Mouse (Mus musculus) liver, embryonic 16.5 days (tissue): ENCODE results near the gene Pbxip1. TPM values are rescaled to one million over a fixed set of nuclear protein-coding genes. Genes with fewer than 3 reads are reported as not detected.
A peak's percentile ranks its signal among the peaks of the same experiment; 100 is the strongest.

ENCODE experiments used
- ATAC-seq: fragments of 200-750 bp; cut with Nextera tagmentation; 2 replicates; pipeline ENCODE4 v1.8.0; 2017; ENCODE audit warnings: low read depth, mild to moderate bottlenecking, moderate number of reproducible peaks, moderate library complexity
- H3K27ac ChIP-seq: fragments of 300-500 bp; sonication (generic); 2 replicates; pipeline ENCODE4 v1.5.1; 2014; ENCODE audit warnings: mild to moderate bottlenecking, low read length
- H3K27me3 ChIP-seq: fragments of 300-500 bp; sonication (generic); 2 replicates; pipeline ENCODE4 v1.6.1; 2014; ENCODE audit warnings: low read depth, low read length, mixed read lengths; ENCODE audit not compliant: control insufficient read depth, insufficient read depth
- H3K36me3 ChIP-seq: fragments of 300-500 bp; sonication (generic); 2 replicates; pipeline ENCODE4 v1.6.1; 2014; ENCODE audit warnings: mild to moderate bottlenecking; ENCODE audit not compliant: control insufficient read depth, insufficient read depth
- H3K4me1 ChIP-seq: fragments of 300-500 bp; sonication (generic); 2 replicates; pipeline ENCODE4 v1.6.1; 2014; ENCODE audit warnings: low read depth, low read length, mixed read lengths; ENCODE audit not compliant: control insufficient read depth
- H3K4me2 ChIP-seq: fragments of 300-500 bp; sonication (generic); 2 replicates; pipeline ENCODE4 v1.6.1; 2014; ENCODE audit warnings: low read depth, low read length, mixed read lengths
- H3K4me3 ChIP-seq: fragments of 300-500 bp; sonication (generic); 2 replicates; pipeline ENCODE4 v1.5.1; 2014; ENCODE audit warnings: low read depth, mild to moderate bottlenecking, low read length
- H3K9ac ChIP-seq: fragments of 300-500 bp; sonication (generic); 2 replicates; pipeline ENCODE4 v1.6.1; 2014; ENCODE audit warnings: low read depth, low read length
- H3K9me3 ChIP-seq: fragments of 300-500 bp; sonication (generic); replicated peaks from 2 replicates; pipeline ENCODE4 v1.6.1; 2016; ENCODE audit warnings: low read length; ENCODE audit not compliant: control insufficient read depth
- whole genome bisulfite sequencing: fragments of 180-500 bp; shearing (Covaris S2); extraction: QIAGEN DNeasy Blood & Tissue Kit; methylation state at CpG from one replicate; pipeline ENCODE4 v1.1.7; 2014; ENCODE audit not compliant: insufficient replicate concordance; 5-methylcytosine and 5-hydroxymethylcytosine counted together
- polyA plus RNA-seq: library from polyadenylated mRNA; unstranded; fragments of >200 nt; fragmentation: Nextera tagmentation; extraction: Ambion mirVana; gene quantifications from 2 replicates; pipeline ENCODE4 v1.2.1, GENCODE M21; 2015

Gene Pbxip1
- polyA plus RNA-seq, 1 experiment from 2014 or later: 8.6 TPM

- no peaks in the 10 kb centered on the region for H3K9me3 ChIP-seq
- H3K4me3 ChIP-seq: peak overlapping the region; percentile 71
- 0% methylated on average over 21 of the region's 24 CpGs for WGBS
- peak overlapping the region; percentile 81 for H3K27ac ChIP-seq
- no peak for ATAC-seq
- H3K4me2 ChIP-seq: peak overlapping the region; percentile 99
- peaks cover 31% of the 10 kb centered on the region for H3K27me3 ChIP-seq
- H3K4me1 ChIP-seq: peaks cover 55% of the 10 kb centered on the region
- H3K9ac ChIP-seq: peak overlapping the region; percentile 68
- no peaks in the 10 kb centered on the region for H3K36me3 ChIP-seq
Observed at GRCm38 (mm10) chr3:89392871-89393311, 43.6 kb upstream of the Pbxip1 start.

GRCm38 (mm10) chr3:89393605-89394004 lies 42.9 kb upstream of the Pbxip1 start:
- Histone ChIP-seq H3K27ac (peak overlapping the region; percentile 89), H3K4me3 (peak overlapping the region; percentile 71), H3K4me2 (peak overlapping the region; percentile 99), H3K9me3 (no peaks in the 10 kb centered on the region), H3K27me3 (peaks cover 31% of the 10 kb centered on the region), H3K9ac (peak overlapping the region; percentile 73), H3K36me3 (no peaks in the 10 kb centered on the region), H3K4me1 (peaks cover 47% of the 10 kb centered on the region)
- ATAC-seq: peak; percentile 93
- under 1% methylated on average over 15 of the region's 15 CpGs for WGBS

- ATAC-seq: peak; percentile 40
- Histone ChIP-seq H3K27ac (peak within 1 kb of the TSS; percentile 89), H3K27me3 (peaks cover 31% of the 10 kb centered on the region), H3K4me3 (peak within 1 kb of the TSS; percentile 71), H3K4me2 (peak within 1 kb of the TSS; percentile 99), H3K9ac (peak within 1 kb of the TSS; percentile 73), H3K4me1 (peaks cover 45% of the 10 kb centered on the region), H3K36me3 (no peaks in the 10 kb centered on the region), H3K9me3 (no peaks in the 10 kb centered on the region)
- 0% methylated on average over 42 of the region's 42 CpGs for WGBS
Observed at GRCm38 (mm10) chr3:89394006-89394893, 42.3 kb upstream of the Pbxip1 start, which contains the start of gene Zbtb7b. Zbtb7b (minus strand) TSS chr3:89394776.

- under 1% methylated on average over 11 of the region's 12 CpGs for WGBS
- peaks cover 31% of the 10 kb centered on the region for H3K27me3 ChIP-seq
- H3K27ac ChIP-seq: peak overlapping the region; percentile 89
- peak overlapping the region; percentile 71 for H3K4me3 ChIP-seq
- peak overlapping the region; percentile 73 for H3K9ac ChIP-seq
- H3K4me2 ChIP-seq: peak overlapping the region; percentile 99
- ATAC-seq: peak; percentile 9
- H3K9me3 ChIP-seq: no peaks in the 10 kb centered on the region
- H3K36me3 ChIP-seq: no peaks in the 10 kb centered on the region
- H3K4me1 ChIP-seq: peaks cover 42% of the 10 kb centered on the region
Observed at GRCm38 (mm10) chr3:89394894-89395256, 41.6 kb upstream of the Pbxip1 start.

- Histone ChIP-seq H3K27ac (peak overlapping the region; percentile 89), H3K4me2 (peak overlapping the region; percentile 99), H3K9me3 (no peaks in the 10 kb centered on the region), H3K4me1 (peaks cover 38% of the 10 kb centered on the region), H3K4me3 (peak overlapping the region; percentile 71), H3K36me3 (no peaks in the 10 kb centered on the region), H3K27me3 (peaks cover 31% of the 10 kb centered on the region), H3K9ac (peak overlapping the region; percentile 73)
- 3% methylated on average over 10 of the region's 10 CpGs for WGBS
- no peak for ATAC-seq
Observed at GRCm38 (mm10) chr3:89395419-89395805, 41.1 kb upstream of the Pbxip1 start.

- Histone ChIP-seq H3K9ac (peak overlapping the region; percentile 71), H3K27me3 (peaks cover 30% of the 10 kb centered on the region), H3K9me3 (no peaks in the 10 kb centered on the region), H3K36me3 (no peaks in the 10 kb centered on the region), H3K4me3 (peak overlapping the region; percentile 71), H3K4me2 (peak overlapping the region; percentile 99), H3K4me1 (peaks cover 33% of the 10 kb centered on the region), H3K27ac (peak overlapping the region; percentile 53)
- under 1% methylated on average over 43 of the region's 44 CpGs for WGBS
- ATAC-seq: no peak
Observed at GRCm38 (mm10) chr3:89395806-89396653, 40.5 kb upstream of the Pbxip1 start.

GRCm38 (mm10) chr3:89396654-89397005 lies 39.9 kb upstream of the Pbxip1 start:
- Histone ChIP-seq H3K4me3 (peak overlapping the region; percentile 71), H3K4me1 (peaks cover 30% of the 10 kb centered on the region), H3K4me2 (peak overlapping the region; percentile 99), H3K27ac (no peak overlapping the region), H3K27me3 (peaks cover 24% of the 10 kb centered on the region), H3K9ac (no peak overlapping the region), H3K9me3 (no peaks in the 10 kb centered on the region), H3K36me3 (no peaks in the 10 kb centered on the region)
- no peak for ATAC-seq
- under 1% methylated on average over 4 of the region's 4 CpGs for WGBS

- no peak for ATAC-seq
- Histone ChIP-seq H3K27ac (no peak overlapping the region), H3K9me3 (no peaks in the 10 kb centered on the region), H3K36me3 (peaks cover 7% of the 10 kb centered on the region), H3K4me2 (no peak overlapping the region), H3K4me3 (no peak overlapping the region), H3K27me3 (no peaks in the 10 kb centered on the region), H3K9ac (no peak overlapping the region), H3K4me1 (peaks cover 3% of the 10 kb centered on the region)
- 79% methylated on average over 7 of the region's 7 CpGs for WGBS
Observed at GRCm38 (mm10) chr3:89401329-89401728, 35.2 kb upstream of the Pbxip1 start.
